Mouse (Mus musculus): Measurements from ENCODE around the gene Dbndd1. TPM values are rescaled to one million over a fixed set of nuclear protein-coding genes. Genes with fewer than 3 reads are reported as not detected.
"Not testable (repeated sequence)": the region's sequence is repeated elsewhere in the genome, so short reads cannot be mapped to it uniquely, and the experiment has no call there.

The Dbndd1 gene
- polyA plus RNA-seq (2011; ENCODE audit: insufficient read depth, insufficient read length, low read depth, missing spikeins), result 0.75 and 1.6 TPM in 2 replicates

DNA sequence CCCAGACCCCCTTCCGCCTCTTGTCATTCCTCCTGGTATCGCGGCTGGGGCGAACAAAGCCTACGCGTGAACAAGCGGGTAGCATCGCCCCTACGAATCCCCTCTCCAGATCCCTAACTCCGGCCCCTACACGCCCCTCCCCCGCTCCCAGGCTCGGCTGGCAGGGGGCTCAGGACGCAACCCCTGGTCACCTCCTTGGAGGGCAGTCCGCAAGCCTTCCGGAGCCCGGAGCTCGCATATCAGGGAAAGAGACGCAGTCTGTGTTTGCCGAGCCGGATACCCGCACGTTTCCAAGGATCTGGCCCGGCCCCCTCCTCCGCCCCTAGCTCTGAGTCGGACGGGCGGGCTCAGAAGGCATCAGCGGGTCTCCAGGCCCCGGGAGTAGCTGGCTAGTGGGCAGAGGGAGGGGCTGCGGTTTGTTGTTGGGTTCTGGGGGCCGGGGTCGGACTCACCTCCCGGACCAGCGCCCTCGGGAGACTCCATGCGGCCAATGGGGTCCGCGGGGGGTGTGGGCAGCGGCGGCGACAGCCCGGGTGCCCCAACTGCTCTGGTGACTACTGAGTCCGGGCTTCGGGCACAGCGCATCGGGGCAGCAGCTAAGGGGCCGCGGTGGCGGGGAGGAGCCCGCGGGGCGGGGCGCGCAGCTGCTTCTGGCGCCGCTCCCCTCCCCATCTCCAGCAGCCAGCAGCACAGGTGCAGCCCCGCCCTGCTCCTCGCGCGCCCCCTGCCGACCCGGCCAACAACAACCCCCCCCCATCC is at the start of gene Dbndd1:
Dbndd1 (minus strand) TSS at position 683 of the 759 bp plus-strand sequence.
- Histone ChIP-seq H3K27me3 (ENCODE audit: control insufficient read depth, insufficient read depth, low read length, poor library complexity, severe bottlenecking) (0 out of 2 replicates have a peak, but pooled peaks cover 7% of the 10 kb centered on the region), H3K9me3 (replicated peaks; ENCODE audit: control insufficient read depth, insufficient read depth, low read length, poor library complexity, severe bottlenecking) (no peaks in the 10 kb centered on the region), H3K4me1 (ENCODE audit: control insufficient read depth, insufficient read depth, low read length) (no peaks in the 10 kb centered on the region), H3K4me3 (ENCODE audit: low read depth, low read length) (peak within 1 kb of the TSS; percentile 67), H3K9ac (ENCODE audit: low read depth, poor library complexity, severe bottlenecking) (peak within 1 kb of the TSS; percentile 84), H3K27ac (ENCODE audit: insufficient read depth, low read length) (no peak within 1 kb of the TSS), H3K36me3 (ENCODE audit: control insufficient read depth, insufficient read depth, low read length, poor library complexity, severe bottlenecking) (no peaks in the 10 kb centered on the region)
- TF ChIP-seq CTCF (IDR thresholded peaks at IDR 0.05; ENCODE audit: low read depth, low read length) (peak; percentile 36), POLR2A (IDR thresholded peaks at IDR 0.05; ENCODE audit: insufficient read depth, low read length) (no peak)

DNA sequence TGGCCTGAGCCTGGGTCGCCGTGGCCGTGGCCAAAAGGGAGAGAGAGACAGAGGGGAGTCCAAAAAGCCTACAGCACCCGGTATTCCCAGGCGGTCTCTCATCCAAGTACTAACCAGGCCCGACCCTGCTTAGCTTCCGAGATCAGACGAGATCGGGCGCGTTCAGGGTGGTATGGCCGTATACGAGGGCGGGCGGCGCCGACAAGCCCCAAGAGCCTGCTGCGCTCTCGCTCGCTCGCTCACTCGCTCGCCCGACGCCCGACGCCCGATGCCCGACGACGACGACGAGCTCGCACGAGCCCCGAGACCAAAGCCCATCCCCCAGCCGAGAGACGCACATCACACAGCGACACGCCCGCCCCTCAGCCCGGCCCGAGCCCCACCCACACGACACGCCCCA is 49.0 kb upstream of the Dbndd1 start:
- H3K27me3 ChIP-seq (ENCODE audit: control insufficient read depth, insufficient read depth, low read length, poor library complexity, severe bottlenecking); H3K4me3 ChIP-seq (ENCODE audit: low read depth, low read length); H3K9me3 ChIP-seq (replicated peaks; ENCODE audit: control insufficient read depth, insufficient read depth, low read length, poor library complexity, severe bottlenecking); H3K27ac ChIP-seq (ENCODE audit: insufficient read depth, low read length); H3K9ac ChIP-seq (ENCODE audit: low read depth, poor library complexity, severe bottlenecking); H3K4me1 ChIP-seq (ENCODE audit: control insufficient read depth, insufficient read depth, low read length); H3K36me3 ChIP-seq (ENCODE audit: control insufficient read depth, insufficient read depth, low read length, poor library complexity, severe bottlenecking): not testable (repeated sequence)

DNA sequence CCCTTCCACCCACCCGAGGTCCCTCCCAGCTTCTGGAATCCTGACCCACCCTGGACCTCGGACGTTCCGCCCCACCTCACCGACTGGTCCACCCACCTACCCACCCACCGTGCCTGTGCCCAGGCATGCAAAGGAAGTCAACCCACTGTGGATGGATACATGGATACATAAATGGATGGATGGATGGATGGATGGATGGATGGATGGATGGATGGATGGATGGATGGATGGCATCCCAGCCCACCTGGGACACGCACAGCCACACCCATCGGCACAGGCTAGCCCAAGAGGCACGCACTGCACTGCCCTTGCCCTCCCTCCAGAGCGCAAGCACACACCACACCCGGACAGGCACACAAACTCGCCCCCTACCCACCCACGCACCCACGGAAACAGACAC is 22.4 kb upstream of the Dbndd1 start:
- not testable (repeated sequence) for H3K27ac ChIP-seq (ENCODE audit: insufficient read depth, low read length); H3K4me1 ChIP-seq (ENCODE audit: control insufficient read depth, insufficient read depth, low read length); H3K9me3 ChIP-seq (replicated peaks; ENCODE audit: control insufficient read depth, insufficient read depth, low read length, poor library complexity, severe bottlenecking); H3K27me3 ChIP-seq (ENCODE audit: control insufficient read depth, insufficient read depth, low read length, poor library complexity, severe bottlenecking); H3K9ac ChIP-seq (ENCODE audit: low read depth, poor library complexity, severe bottlenecking); H3K36me3 ChIP-seq (ENCODE audit: control insufficient read depth, insufficient read depth, low read length, poor library complexity, severe bottlenecking); H3K4me3 ChIP-seq (ENCODE audit: low read depth, low read length)

DNA sequence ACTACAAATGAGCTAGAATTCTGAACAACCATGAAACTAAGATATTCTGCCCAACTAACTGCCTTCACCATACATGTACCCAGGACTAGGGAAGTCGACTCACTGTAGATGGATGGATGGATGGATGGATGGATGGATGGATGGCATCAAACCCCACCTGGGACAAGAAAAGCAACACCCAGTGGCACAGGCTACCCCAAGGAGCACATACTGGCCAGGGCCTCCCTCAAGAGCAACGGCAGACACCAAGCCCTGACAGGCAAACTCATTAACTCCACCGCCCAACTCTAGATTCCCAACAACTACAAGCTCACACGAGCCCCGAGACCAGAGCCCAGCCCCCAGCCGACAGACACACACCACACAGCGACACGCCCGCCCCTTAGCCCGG is 21.7 kb upstream of the Dbndd1 start:
- H3K36me3 ChIP-seq (ENCODE audit: control insufficient read depth, insufficient read depth, low read length, poor library complexity, severe bottlenecking), result peaks cover 5% of the 10 kb centered on the region; the same call in 1 of the 2 replicates
- no peak for TF ChIP-seq EP300 (IDR thresholded peaks at IDR 0.05; ENCODE audit: insufficient read depth, low read depth, low read length)
- no peak for TF ChIP-seq CTCF (IDR thresholded peaks at IDR 0.05; ENCODE audit: low read depth, low read length)
- no peak for TF ChIP-seq POLR2A (IDR thresholded peaks at IDR 0.05; ENCODE audit: insufficient read depth, low read length)
- no peak overlapping the region for H3K9ac ChIP-seq (ENCODE audit: low read depth, poor library complexity, severe bottlenecking)
- H3K4me1 ChIP-seq (ENCODE audit: control insufficient read depth, insufficient read depth, low read length), result no peaks in the 10 kb centered on the region
- no peak overlapping the region for H3K4me3 ChIP-seq (ENCODE audit: low read depth, low read length)
- H3K27ac ChIP-seq (ENCODE audit: insufficient read depth, low read length), result no peak overlapping the region
- H3K27me3 ChIP-seq (ENCODE audit: control insufficient read depth, insufficient read depth, low read length, poor library complexity, severe bottlenecking), result no peaks in the 10 kb centered on the region
- no peaks in the 10 kb centered on the region for H3K9me3 ChIP-seq (replicated peaks; ENCODE audit: control insufficient read depth, insufficient read depth, low read length, poor library complexity, severe bottlenecking)

DNA sequence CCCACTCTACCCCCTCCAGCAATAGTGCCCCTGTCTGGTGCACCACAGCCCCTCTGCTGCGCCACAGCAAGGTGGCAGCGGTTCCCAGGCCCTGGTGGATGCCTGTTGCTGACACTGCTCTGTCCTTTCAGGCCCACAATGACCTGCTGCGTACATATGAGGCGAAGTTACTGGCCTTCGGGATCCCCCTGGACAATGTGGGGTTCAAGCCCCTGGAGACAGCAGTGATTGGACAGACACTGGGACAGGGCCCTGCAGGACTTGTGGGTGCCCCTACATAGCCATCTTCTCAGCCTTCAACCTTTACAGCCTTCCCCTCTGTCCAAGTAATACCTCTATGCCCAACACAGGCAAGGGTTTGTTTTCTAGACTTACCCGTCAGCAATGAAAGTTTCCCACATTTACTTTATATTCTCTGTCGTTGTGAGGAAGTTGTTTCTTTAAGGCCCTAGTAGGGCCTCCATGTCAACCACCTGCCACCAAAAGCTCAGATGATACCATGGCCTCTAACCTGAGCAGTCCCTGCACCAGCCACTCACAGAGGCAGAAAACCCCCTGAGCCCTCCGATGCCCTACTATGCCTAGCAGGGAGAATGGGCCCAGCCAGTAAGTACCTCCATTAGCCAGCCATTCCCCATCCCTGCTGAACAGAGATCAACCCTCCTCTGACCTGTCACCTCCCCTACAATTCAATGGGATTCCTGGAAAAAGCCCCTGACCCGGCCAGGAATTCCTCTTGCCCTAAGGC is 21.2 kb upstream of the Dbndd1 start:
- H3K4me1 ChIP-seq (ENCODE audit: control insufficient read depth, insufficient read depth, low read length), result no peaks in the 10 kb centered on the region
- no peaks in the 10 kb centered on the region for H3K27me3 ChIP-seq (ENCODE audit: control insufficient read depth, insufficient read depth, low read length, poor library complexity, severe bottlenecking)
- peaks cover 5% of the 10 kb centered on the region; the same call in 1 of the 2 replicates for H3K36me3 ChIP-seq (ENCODE audit: control insufficient read depth, insufficient read depth, low read length, poor library complexity, severe bottlenecking)
- H3K9me3 ChIP-seq (replicated peaks; ENCODE audit: control insufficient read depth, insufficient read depth, low read length, poor library complexity, severe bottlenecking), result no peaks in the 10 kb centered on the region
- no peak overlapping the region for H3K4me3 ChIP-seq (ENCODE audit: low read depth, low read length)
- H3K9ac ChIP-seq (ENCODE audit: low read depth, poor library complexity, severe bottlenecking), result no peak overlapping the region
- TF ChIP-seq EP300 (IDR thresholded peaks at IDR 0.05; ENCODE audit: insufficient read depth, low read depth, low read length), result no peak
- TF ChIP-seq CTCF (IDR thresholded peaks at IDR 0.05; ENCODE audit: low read depth, low read length), result no peak
- no peak for TF ChIP-seq POLR2A (IDR thresholded peaks at IDR 0.05; ENCODE audit: insufficient read depth, low read length)
- H3K27ac ChIP-seq (ENCODE audit: insufficient read depth, low read length), result no peak overlapping the region

DNA sequence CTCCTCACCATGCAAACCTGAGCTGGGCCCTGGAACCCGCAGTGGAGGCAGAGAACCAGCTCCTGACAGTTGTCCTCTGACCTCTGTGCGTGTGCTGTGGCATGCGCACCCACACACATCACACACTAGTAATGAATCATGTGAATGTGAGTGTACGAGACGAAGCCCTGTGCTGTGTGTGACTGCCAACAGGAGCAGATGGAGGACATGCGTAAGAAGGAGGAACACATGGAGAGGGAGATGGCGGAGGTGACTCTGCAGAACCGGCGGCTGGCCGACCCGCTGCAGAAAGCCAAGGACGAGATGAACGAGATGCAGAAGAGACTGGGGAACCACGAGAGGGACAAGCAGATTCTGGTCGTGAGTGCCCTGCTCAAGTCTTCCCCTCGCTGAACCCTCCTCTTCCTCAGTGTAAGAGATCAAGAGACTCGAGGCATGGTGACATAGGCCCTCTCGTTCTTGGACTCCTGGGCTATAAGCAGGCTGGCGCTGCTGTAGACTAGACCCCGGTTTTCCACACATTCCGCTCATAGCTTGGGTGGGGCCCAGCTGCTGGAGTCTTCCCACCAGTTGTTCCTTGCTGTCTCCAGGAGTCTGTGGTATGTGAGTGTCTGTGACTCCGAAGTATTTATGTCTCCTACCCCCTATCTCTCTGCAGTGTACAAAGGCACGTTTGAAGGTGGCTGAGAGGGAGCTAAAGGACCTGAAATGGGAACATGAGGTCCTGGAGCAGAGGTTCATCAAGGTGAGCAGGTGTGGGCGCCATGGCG is 12.6 kb upstream of the Dbndd1 start:
- Histone ChIP-seq H3K9me3 (replicated peaks; ENCODE audit: control insufficient read depth, insufficient read depth, low read length, poor library complexity, severe bottlenecking) (no peaks in the 10 kb centered on the region), H3K27me3 (ENCODE audit: control insufficient read depth, insufficient read depth, low read length, poor library complexity, severe bottlenecking) (no peaks in the 10 kb centered on the region), H3K27ac (ENCODE audit: insufficient read depth, low read length) (no peak overlapping the region), H3K4me1 (ENCODE audit: control insufficient read depth, insufficient read depth, low read length) (no peaks in the 10 kb centered on the region), H3K36me3 (ENCODE audit: control insufficient read depth, insufficient read depth, low read length, poor library complexity, severe bottlenecking) (0 out of 2 replicates have a peak, but pooled peaks cover 2% of the 10 kb centered on the region), H3K9ac (ENCODE audit: low read depth, poor library complexity, severe bottlenecking) (no peak overlapping the region), H3K4me3 (ENCODE audit: low read depth, low read length) (no peak overlapping the region)
- TF ChIP-seq EP300 (IDR thresholded peaks at IDR 0.05; ENCODE audit: insufficient read depth, low read depth, low read length) (no peak), POLR2A (IDR thresholded peaks at IDR 0.05; ENCODE audit: insufficient read depth, low read length) (no peak), CTCF (IDR thresholded peaks at IDR 0.05; ENCODE audit: low read depth, low read length) (no peak)

DNA sequence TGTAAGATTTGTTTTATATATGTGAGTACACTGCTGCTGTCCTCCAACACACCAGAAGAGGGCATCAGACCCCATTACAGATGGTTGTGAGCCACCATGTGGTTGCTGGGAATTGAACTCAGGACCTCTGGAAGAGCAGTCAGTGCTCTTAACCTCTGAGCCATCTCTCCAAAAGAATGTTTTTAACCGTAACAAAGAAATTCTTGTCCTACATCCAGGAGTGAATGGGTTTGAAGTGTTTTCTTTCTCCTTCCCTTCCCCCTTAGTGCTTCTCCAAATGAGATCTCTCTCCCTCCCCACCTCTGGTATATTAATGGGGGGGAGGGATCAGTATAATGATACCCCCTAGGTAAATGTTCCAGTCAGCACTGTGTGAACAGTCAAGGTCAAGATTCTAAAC is 4.8 kb upstream of the Dbndd1 start:
- not testable (repeated sequence) for H3K36me3 ChIP-seq (ENCODE audit: control insufficient read depth, insufficient read depth, low read length, poor library complexity, severe bottlenecking); H3K9me3 ChIP-seq (replicated peaks; ENCODE audit: control insufficient read depth, insufficient read depth, low read length, poor library complexity, severe bottlenecking); H3K4me1 ChIP-seq (ENCODE audit: control insufficient read depth, insufficient read depth, low read length); H3K27me3 ChIP-seq (ENCODE audit: control insufficient read depth, insufficient read depth, low read length, poor library complexity, severe bottlenecking); H3K27ac ChIP-seq (ENCODE audit: insufficient read depth, low read length); H3K4me3 ChIP-seq (ENCODE audit: low read depth, low read length); H3K9ac ChIP-seq (ENCODE audit: low read depth, poor library complexity, severe bottlenecking)
